In the genomic region with DNA sequence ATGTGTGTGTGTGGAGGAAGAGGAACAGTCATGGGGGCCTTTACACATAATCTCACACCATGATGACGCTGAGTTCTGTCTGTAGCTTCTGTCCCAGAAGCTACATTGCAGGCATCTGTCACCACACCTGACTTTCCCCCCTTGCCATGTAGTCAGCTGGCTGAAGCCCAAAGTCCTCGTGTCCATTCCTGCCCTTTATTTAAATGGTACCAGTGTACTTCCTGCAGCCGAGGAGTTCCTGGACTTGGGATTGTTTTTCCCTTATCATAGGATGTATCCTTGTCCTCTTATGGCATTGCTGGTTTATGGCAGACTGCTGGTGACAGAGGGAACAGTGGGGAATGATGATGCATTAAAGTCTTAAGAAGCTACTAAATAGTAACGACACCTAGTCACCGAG, we compare ENCODE assay signal across 27 mouse cellular contexts.
"Had no signal": no experiment of that assay in that cellular context is flagged by ENCODE, and none has a peak within 500 bp of the region (broad histone marks: within the 10 kb centered on the region; RNA-seq: fewer than 3 reads in every experiment).

No protein-coding gene starts in this region.

- DNase-seq: forebrain, postnatal 0 days; gastrocnemius, adult 2 months; gastrocnemius, postnatal 10 days; gastrocnemius, postnatal 36 days; heart, adult 11 months; heart, adult 2 months; heart, postnatal 14 days; heart, postnatal 36 days; kidney, adult 11 months; kidney, adult 2 months; kidney, adult 9 months; kidney, postnatal 14 days; kidney, postnatal 36 days; layer of hippocampus, adult 9-11 months; liver had no signal

- H3K27ac ChIP-seq: gastrocnemius, adult 2 months; heart, adult 2 months; heart, embryonic 13.5 days; heart, embryonic 15.5 days; hindbrain, embryonic 13.5 days; hindbrain, embryonic 15.5 days; kidney, embryonic 15.5 days; kidney, postnatal 0 days; left cerebral cortex, adult 2 months; limb, embryonic 10.5 days; limb, embryonic 12.5 days had no signal

- H3K4me3 ChIP-seq: gastrocnemius, adult 2 months; heart, adult 2 months; heart, embryonic 13.5 days; heart, embryonic 15.5 days; hindbrain, embryonic 13.5 days; hindbrain, embryonic 15.5 days; kidney, embryonic 15.5 days; left cerebral cortex, adult 2 months; limb, embryonic 10.5 days; limb, embryonic 12.5 days had no signal

- H3K9ac ChIP-seq: forebrain, postnatal 0 days; heart, embryonic 13.5 days; heart, embryonic 15.5 days; hindbrain, embryonic 13.5 days; hindbrain, embryonic 15.5 days; kidney, embryonic 15.5 days; limb, embryonic 12.5 days had no signal

- H3K4me2 ChIP-seq: heart, embryonic 11.5 days; heart, embryonic 13.5 days; heart, embryonic 15.5 days; hindbrain, embryonic 13.5 days; hindbrain, embryonic 15.5 days; kidney, embryonic 15.5 days; limb, embryonic 12.5 days; liver, embryonic 11.5 days had no signal

- H3K36me3 ChIP-seq: hindbrain, embryonic 13.5 days; hindbrain, embryonic 15.5 days had no signal

- H3K9me3 ChIP-seq: heart, embryonic 13.5 days; heart, embryonic 15.5 days; hindbrain, embryonic 13.5 days; hindbrain, embryonic 15.5 days; kidney, embryonic 15.5 days; limb, embryonic 10.5 days; limb, embryonic 12.5 days had no signal

- ATAC-seq: forebrain, postnatal 0 days; inflammation-experienced regulatory T-cells, adult 6 months had no signal

- H3K27me3 ChIP-seq: heart, embryonic 13.5 days; heart, embryonic 15.5 days; hindbrain, embryonic 13.5 days; hindbrain, embryonic 15.5 days; kidney, embryonic 15.5 days; limb, embryonic 12.5 days had no signal

- H3K4me1 ChIP-seq: hindbrain, embryonic 13.5 days; hindbrain, embryonic 15.5 days; limb, embryonic 10.5 days; limb, embryonic 12.5 days had no signal
